Mouse (Mus musculus): ENCODE results near the gene Ifna5. TPM values are rescaled to one million over a fixed set of nuclear protein-coding genes. Genes with fewer than 3 reads are reported as not detected.
"Not testable (repeated sequence)": the region's sequence is repeated elsewhere in the genome, so short reads cannot be mapped to it uniquely, and the experiment has no call there.

Ifna5 gene
- not detected in 2 replicates for polyA plus RNA-seq (2012; rRNA removed)

DNA sequence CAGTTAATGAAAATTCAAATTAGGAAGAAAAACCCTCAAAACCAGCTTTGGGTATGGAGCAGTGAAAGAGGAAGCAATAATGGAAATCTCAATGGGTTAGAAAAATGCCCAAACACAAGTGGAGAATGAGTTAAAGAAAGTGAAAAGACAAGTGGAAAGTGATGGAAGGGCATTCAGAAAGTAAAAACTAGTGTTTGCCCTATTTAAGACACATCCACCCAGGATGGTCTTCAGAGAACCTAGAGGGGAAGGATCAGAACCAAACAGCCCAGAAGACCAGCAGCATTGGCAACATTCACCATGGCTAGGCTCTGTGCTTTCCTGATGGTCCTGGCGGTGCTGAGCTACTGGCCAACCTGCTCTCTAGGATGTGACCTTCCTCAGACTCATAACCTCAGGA lies at the start of gene Ifna5:
TSS of gene Ifna5 (plus strand) at position 301 of the 400 bp plus-strand sequence.
- 77% methylated on average over 1 of the region's 1 CpGs for WGBS
- not testable (repeated sequence) for H3K4me1 ChIP-seq (ENCODE audit: control insufficient read depth, insufficient read depth, low read length); H3K4me3 ChIP-seq (replicated peaks; ENCODE audit: extremely low read depth, low read depth, low read length); DNase-seq

DNA sequence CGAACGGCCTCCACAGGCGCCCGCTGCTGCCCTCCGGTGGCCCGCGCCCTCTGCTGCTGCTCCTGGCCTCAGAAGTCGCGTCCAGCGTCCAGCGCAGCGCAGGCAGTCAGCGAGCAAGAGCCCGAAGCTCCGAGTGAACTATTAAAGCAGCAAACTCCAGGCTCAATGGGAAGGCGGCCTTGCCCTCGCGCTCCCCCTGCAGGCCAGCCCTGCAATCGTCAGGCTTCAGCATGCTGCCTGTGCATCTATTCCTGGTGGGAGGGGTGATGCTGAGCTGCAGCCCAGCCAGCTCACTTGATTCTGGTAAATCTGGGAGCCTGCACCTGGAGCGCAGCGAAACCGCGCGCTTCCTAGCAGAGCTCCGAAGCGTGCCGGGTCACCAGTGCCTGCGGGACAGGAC lies 46.9 kb upstream of the Ifna5 start, which contains the start of gene Gm13277:
TSS of gene Gm13277 (plus strand) at position 231 of the 400 bp plus-strand sequence.
- 0% methylated on average over 4 of the region's 28 CpGs for WGBS
- DNase-seq: peak; percentile 38
- H3K4me1 ChIP-seq (ENCODE audit: control insufficient read depth, insufficient read depth, low read length); H3K4me3 ChIP-seq (replicated peaks; ENCODE audit: extremely low read depth, low read depth, low read length): not testable (repeated sequence)
- TF ChIP-seq CTCF (IDR thresholded peaks at IDR 0.05; ENCODE audit: insufficient read depth, low read length): peak; percentile 38

DNA sequence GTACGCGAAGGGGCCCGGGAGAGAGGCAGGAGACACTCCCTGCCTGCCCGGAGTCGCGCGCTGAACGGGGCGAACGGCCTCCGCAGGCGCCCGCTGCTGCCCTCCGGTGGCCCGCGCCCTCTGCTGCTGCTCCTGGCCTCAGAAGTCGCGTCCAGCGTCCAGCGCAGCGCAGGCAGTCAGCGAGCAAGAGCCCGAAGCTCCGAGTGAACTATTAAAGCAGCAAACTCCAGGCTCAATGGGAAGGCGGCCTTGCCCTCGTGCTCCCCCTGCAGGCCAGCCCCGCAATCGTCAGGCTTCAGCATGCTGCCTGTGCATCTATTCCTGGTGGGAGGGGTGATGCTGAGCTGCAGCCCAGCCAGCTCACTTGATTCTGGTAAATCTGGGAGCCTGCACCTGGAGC lies 44.1 kb upstream of the Ifna5 start, which contains the start of gene Gm13278:
TSS of gene Gm13278 (plus strand) at position 301 of the 400 bp plus-strand sequence.
- H3K4me3 ChIP-seq (replicated peaks; ENCODE audit: extremely low read depth, low read depth, low read length); DNase-seq; H3K4me1 ChIP-seq (ENCODE audit: control insufficient read depth, insufficient read depth, low read length): not testable (repeated sequence)
- no CpG with 5 or more reads among the region's 28 CpGs for WGBS

DNA sequence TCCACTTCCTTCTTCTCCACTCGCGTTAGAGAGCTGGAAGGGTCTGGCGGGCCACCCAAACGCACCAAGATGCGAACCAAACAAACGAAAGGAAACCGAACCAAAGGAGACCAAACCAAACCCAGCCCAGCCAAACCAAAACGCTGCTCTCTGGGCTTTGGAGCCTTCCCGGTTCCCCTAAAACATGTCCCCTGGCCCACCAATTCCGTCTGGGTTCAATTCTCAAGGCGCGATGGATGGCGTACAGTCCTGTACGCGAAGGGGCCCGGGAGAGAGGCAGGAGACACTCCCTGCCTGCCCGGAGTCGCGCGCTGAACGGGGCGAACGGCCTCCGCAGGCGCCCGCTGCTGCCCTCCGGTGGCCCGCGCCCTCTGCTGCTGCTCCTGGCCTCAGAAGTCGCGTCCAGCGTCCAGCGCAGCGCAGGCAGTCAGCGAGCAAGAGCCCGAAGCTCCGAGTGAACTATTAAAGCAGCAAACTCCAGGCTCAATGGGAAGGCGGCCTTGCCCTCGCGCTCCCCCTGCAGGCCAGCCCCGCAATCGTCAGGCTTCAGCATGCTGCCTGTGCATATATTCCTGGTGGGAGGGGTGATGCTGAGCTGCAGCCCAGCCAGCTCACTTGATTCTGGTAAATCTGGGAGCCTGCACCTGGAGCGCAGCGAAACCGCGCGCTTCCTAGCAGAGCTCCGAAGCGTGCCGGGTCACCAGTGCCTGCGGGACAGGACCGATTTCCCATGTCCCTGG lies 41.2 kb upstream of the Ifna5 start, which contains the start of gene Gm13275:
TSS of gene Gm13275 (plus strand) at position 552 of the 740 bp plus-strand sequence.
- peak; percentile 78 for DNase-seq
- not testable (repeated sequence) for H3K4me3 ChIP-seq (replicated peaks; ENCODE audit: extremely low read depth, low read depth, low read length)
- WGBS: 1% methylated on average over 15 of the region's 52 CpGs

DNA sequence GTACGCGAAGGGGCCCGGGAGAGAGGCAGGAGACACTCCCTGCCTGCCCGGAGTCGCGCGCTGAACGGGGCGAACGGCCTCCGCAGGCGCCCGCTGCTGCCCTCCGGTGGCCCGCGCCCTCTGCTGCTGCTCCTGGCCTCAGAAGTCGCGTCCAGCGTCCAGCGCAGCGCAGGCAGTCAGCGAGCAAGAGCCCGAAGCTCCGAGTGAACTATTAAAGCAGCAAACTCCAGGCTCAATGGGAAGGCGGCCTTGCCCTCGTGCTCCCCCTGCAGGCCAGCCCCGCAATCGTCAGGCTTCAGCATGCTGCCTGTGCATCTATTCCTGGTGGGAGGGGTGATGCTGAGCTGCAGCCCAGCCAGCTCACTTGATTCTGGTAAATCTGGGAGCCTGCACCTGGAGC lies 38.2 kb upstream of the Ifna5 start, which contains the start of gene Gm13279:
TSS of gene Gm13279 (plus strand) at position 301 of the 400 bp plus-strand sequence.
- DNase-seq; H3K4me1 ChIP-seq (ENCODE audit: control insufficient read depth, insufficient read depth, low read length); H3K4me3 ChIP-seq (replicated peaks; ENCODE audit: extremely low read depth, low read depth, low read length): not testable (repeated sequence)
- WGBS: no CpG with 5 or more reads among the region's 28 CpGs

More for the DNA sequence above, 41.2 kb upstream of the Ifna5 start, which contains the start of gene Gm13275:
- H3K4me1 ChIP-seq (ENCODE audit: control insufficient read depth, insufficient read depth, low read length): not testable (repeated sequence)

DNA sequence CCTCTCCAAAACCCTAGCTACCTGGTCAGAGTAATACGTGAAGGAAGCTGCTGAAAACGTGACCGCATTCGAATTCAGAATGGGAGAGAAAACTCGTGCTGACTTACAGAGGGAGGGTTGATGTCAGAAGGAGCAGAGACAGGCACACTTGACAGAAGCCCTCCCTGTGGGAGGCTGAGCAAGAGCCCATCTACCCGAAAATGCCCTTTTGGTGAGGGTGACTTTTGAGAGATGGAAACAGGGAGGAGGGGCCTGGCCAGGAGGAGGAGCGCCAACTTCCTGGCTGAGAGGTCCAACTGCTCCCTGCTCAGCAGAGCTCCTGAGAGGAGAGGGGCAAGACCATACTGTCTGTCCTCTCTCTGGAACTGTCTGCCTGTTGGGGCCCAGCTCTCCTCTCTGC lies 36.0 kb upstream of the Ifna5 start, which contains the start of gene Gm13285:
TSS of gene Gm13285 (plus strand) at position 301 of the 400 bp plus-strand sequence.
- not testable (repeated sequence) for H3K4me3 ChIP-seq (replicated peaks; ENCODE audit: extremely low read depth, low read depth, low read length); H3K4me1 ChIP-seq (ENCODE audit: control insufficient read depth, insufficient read depth, low read length); DNase-seq
- 4% methylated on average over 6 of the region's 7 CpGs for WGBS

DNA sequence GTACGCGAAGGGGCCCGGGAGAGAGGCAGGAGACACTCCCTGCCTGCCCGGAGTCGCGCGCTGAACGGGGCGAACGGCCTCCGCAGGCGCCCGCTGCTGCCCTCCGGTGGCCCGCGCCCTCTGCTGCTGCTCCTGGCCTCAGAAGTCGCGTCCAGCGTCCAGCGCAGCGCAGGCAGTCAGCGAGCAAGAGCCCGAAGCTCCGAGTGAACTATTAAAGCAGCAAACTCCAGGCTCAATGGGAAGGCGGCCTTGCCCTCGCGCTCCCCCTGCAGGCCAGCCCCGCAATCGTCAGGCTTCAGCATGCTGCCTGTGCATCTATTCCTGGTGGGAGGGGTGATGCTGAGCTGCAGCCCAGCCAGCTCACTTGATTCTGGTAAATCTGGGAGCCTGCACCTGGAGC lies 32.4 kb upstream of the Ifna5 start, which contains the start of gene Gm13287:
TSS of gene Gm13287 (plus strand) at position 301 of the 400 bp plus-strand sequence.
- not testable (repeated sequence) for DNase-seq; H3K4me1 ChIP-seq (ENCODE audit: control insufficient read depth, insufficient read depth, low read length); H3K4me3 ChIP-seq (replicated peaks; ENCODE audit: extremely low read depth, low read depth, low read length)
- no CpG with 5 or more reads among the region's 29 CpGs for WGBS

DNA sequence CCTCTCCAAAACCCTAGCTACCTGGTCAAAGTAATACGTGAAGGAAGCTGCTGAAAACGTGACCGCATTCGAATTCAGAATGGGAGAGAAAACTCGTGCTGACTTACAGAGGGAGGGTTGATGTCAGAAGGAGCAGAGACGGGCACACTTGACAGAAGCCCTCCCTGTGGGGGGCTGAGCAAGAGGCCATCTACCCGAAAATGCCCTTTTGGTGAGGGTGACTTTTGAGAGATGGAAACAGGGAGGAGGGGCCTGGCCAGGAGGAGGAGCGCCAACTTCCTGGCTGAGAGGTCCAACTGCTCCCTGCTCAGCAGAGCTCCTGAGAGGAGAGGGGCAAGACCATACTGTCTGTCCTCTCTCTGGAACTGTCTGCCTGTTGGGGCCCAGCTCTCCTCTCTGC lies 30.1 kb upstream of the Ifna5 start, which contains the start of gene Gm13288:
TSS of gene Gm13288 (plus strand) at position 301 of the 400 bp plus-strand sequence.
- DNase-seq; H3K4me1 ChIP-seq (ENCODE audit: control insufficient read depth, insufficient read depth, low read length); H3K4me3 ChIP-seq (replicated peaks; ENCODE audit: extremely low read depth, low read depth, low read length): not testable (repeated sequence)
- no CpG with 5 or more reads among the region's 8 CpGs for WGBS

DNA sequence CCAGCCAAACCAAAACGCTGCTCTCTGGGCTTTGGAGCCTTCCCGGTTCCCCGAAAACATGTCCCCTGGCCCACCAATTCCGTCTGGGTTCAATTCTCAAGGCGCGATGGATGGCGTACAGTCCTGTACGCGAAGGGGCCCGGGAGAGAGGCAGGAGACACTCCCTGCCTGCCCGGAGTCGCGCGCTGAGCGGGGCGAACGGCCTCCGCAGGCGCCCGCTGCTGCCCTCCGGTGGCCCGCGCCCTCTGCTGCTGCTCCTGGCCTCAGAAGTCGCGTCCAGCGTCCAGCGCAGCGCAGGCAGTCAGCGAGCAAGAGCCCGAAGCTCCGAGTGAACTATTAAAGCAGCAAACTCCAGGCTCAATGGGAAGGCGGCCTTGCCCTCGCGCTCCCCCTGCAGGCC lies 29.6 kb upstream of the Ifna5 start:
- H3K4me3 ChIP-seq (replicated peaks; ENCODE audit: extremely low read depth, low read depth, low read length); H3K4me1 ChIP-seq (ENCODE audit: control insufficient read depth, insufficient read depth, low read length): not testable (repeated sequence)
- WGBS: 0% methylated on average over 9 of the region's 34 CpGs
- peak; percentile 5 for DNase-seq

DNA sequence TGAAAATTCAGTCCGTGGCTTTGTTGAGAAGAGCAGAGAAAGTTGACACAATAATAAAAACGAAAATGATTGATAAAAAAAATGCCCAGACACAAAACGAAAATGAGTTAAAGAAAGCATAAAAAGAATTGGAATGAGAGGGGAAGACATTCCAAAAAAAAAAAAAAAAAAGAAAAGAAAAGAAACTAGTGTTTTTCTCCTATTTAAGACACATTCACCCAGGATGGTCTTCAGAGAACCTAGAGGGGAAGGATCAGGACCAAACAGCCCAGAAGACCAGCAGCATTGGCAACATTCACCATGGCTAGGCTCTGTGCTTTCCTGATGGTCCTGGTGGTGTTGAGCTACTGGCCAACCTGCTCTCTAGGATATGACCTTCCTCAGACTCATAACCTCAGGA lies 19.4 kb upstream of the Ifna5 start, which contains the start of gene Ifna7:
TSS of gene Ifna7 (plus strand) at position 301 of the 400 bp plus-strand sequence.
- 41% methylated on average over 3 of the region's 3 CpGs for WGBS
- no peak within 1 kb of the TSS for H3K4me3 ChIP-seq (replicated peaks; ENCODE audit: extremely low read depth, low read depth, low read length)
- H3K4me1 ChIP-seq (ENCODE audit: control insufficient read depth, insufficient read depth, low read length): no peaks in the 10 kb centered on the region
- TF ChIP-seq CTCF (IDR thresholded peaks at IDR 0.05; ENCODE audit: insufficient read depth, low read length) (no peak), POLR2A (IDR thresholded peaks at IDR 0.05; ENCODE audit: borderline replicate concordance, extremely low read depth, low read depth, low read length) (no peak)
- no peak for DNase-seq

DNA sequence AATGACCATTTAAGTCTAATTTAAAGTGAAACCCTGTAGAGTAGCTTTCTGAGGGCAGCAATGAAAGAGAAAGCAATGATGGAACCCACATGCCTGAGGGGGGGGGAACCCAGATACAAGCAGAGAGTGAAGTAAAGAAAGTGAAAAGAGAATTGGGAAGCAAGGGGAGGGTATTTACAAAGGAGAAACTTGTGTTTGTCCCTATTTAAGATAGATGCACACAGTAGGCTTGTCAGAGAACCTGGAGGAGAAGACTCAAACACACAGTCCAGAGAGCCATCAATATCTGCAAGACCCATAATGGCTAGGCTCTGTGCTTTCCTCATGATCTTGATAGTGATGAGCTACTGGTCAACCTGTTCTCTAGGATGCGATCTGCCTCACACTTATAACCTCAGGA lies 15.7 kb upstream of the Ifna5 start, which contains the start of gene Ifna11:
TSS of gene Ifna11 (plus strand) at position 301 of the 400 bp plus-strand sequence.
- Histone ChIP-seq H3K4me1 (ENCODE audit: control insufficient read depth, insufficient read depth, low read length) (no peaks in the 10 kb centered on the region), H3K4me3 (replicated peaks; ENCODE audit: extremely low read depth, low read depth, low read length) (no peak within 1 kb of the TSS)
- DNase-seq: no peak
- 73% methylated on average over 1 of the region's 1 CpGs for WGBS
- TF ChIP-seq CTCF (IDR thresholded peaks at IDR 0.05; ENCODE audit: insufficient read depth, low read length): no peak
- no peak for TF ChIP-seq POLR2A (IDR thresholded peaks at IDR 0.05; ENCODE audit: borderline replicate concordance, extremely low read depth, low read depth, low read length)
